Mouse (Mus musculus) small intestine, adult 2 months (tissue): ENCODE results near the gene Olfr1417.

Source experiments
- CTCF ChIP-seq: fragments of 200-500 bp; IDR thresholded peaks from 2 replicates; pipeline ENCODE4 v1.5.1; 2012; ENCODE audit warnings: low read depth, mild to moderate bottlenecking, control low read depth, inconsistent platforms, low read length, moderate library complexity, mixed read lengths; ENCODE audit not compliant: insufficient replicate concordance, insufficient read length; ENCODE audit errors: extremely low read depth
- POLR2A ChIP-seq: fragments of 200-500 bp; IDR thresholded peaks from 2 replicates; pipeline ENCODE4 v1.6.1; 2012; ENCODE audit warnings: low read depth, mild to moderate bottlenecking, control low read depth, inconsistent platforms, low read length, moderate library complexity

DNA sequence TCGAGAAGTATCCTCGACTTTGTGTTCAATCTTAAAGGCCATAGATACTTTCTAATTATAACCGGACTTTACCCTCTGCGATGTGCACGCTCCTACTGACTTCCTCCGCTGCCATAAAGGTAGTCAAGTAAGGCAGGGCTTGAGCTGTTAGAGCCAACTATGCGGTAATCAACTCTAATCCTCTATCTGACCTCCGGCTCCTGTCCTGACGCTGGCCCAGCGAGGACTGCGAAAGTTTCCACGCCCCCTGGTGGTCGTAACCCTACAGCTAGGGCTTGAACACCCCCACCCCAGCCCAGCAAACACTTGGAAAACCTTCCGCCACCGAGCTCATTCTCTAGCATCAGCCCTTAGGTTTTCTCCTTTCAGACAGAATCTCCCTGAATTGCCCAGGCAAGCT is 19.2 kb downstream of the Olfr1417 start:
- TF ChIP-seq POLR2A (no peak), CTCF (peak; percentile 77; the same call in 1 of the 2 replicates)
